Mouse (Mus musculus) midbrain, embryonic 13.5 days (tissue): ENCODE measurements at regions not wholly inside any gene's neighbourhood (a gene's known extent, or its start where the extent isn't known, plus 50 kb on each side); places are given as distances from the start of the nearest gene placed in this dataset.

Source experiments
- ATAC-seq: fragments of 200-750 bp; cut with Nextera tagmentation; 2 replicates; pipeline ENCODE4 v1.8.0; 2017; ENCODE audit warnings: mild to moderate bottlenecking, moderate TSS enrichment, moderate library complexity
- H3K27ac ChIP-seq: fragments of 300-500 bp; sonication (generic); 2 replicates; pipeline ENCODE4 v1.5.1; 2015; ENCODE audit warnings: inconsistent platforms, mild to moderate bottlenecking, moderate library complexity
- H3K27me3 ChIP-seq: fragments of 300-500 bp; sonication (generic); 2 replicates; pipeline ENCODE4 v1.6.1; 2015; ENCODE audit warnings: mild to moderate bottlenecking, inconsistent platforms
- H3K36me3 ChIP-seq: fragments of 300-500 bp; sonication (generic); 2 replicates; pipeline ENCODE4 v1.6.1; 2015; ENCODE audit warnings: mild to moderate bottlenecking, inconsistent platforms
- H3K4me1 ChIP-seq: fragments of 300-500 bp; sonication (generic); replicated peaks from 2 replicates; pipeline ENCODE4 v1.6.1; 2015; ENCODE audit warnings: inconsistent platforms
- H3K4me2 ChIP-seq: fragments of 300-500 bp; sonication (generic); replicated peaks from 2 replicates; pipeline ENCODE4 v1.6.1; 2015; ENCODE audit warnings: moderate library complexity, mild to moderate bottlenecking, inconsistent platforms
- H3K4me3 ChIP-seq: fragments of 300-500 bp; sonication (generic); replicated peaks from 2 replicates; pipeline ENCODE4 v1.5.1; 2015; ENCODE audit warnings: mild to moderate bottlenecking, inconsistent platforms
- H3K9ac ChIP-seq: fragments of 300-500 bp; sonication (generic); replicated peaks from 2 replicates; pipeline ENCODE4 v1.6.1; 2015; ENCODE audit warnings: mild to moderate bottlenecking, inconsistent platforms
- H3K9me3 ChIP-seq: fragments of 300-500 bp; sonication (generic); 2 replicates; pipeline ENCODE4 v1.6.1; 2016; ENCODE audit warnings: mild to moderate bottlenecking, inconsistent platforms
- WGBS: fragments of 180-500 bp; shearing (Covaris S2); methylation state at CpG from one replicate; pipeline ENCODE4 v1.1.7; 2015; 5-methylcytosine and 5-hydroxymethylcytosine counted together

DNA sequence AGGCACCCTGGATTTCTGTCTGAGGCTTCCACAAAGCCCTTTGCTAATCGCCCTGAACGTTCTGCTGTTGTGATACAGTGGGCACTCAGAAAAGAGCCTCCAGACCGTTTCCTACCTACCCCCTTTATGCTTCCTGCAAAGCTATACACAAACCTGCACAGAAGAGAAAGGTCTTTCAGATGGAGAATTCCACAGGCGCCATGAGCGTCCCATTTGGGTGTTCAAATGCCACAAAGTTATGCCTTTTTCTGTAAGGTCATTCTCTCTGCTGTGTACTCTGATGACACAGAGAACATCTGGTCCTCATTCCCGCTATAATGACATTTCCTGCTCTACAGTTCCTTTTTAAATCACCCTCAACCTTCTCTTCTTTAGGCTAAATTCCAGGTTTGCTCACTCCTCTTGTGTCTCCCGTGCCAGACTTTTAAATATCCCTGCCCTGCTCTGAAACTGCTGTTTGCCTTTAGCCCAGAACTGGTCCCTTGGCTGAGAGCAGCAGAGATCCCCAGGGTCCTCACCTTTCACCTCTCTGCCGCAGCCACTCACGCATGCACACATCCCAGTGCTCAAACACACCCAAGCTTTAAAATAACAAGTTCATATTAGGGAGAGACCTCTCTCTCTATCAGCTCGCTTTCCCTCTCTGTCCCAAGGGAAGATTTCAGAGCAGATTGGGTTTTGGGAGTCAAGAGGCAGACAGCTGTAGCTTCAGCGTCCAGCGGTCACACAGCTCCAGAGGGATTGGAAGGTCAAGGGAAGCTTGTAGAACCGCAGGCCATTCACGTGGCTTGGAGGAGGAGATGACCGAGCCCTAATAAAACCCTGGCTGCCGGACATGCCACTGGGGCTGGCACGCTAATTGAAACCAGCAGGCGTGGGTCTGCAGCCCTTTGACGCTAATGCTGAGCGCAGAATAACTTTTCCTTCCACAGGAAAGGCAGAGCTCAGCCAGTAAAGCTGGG lies 543.9 kb downstream of the Gja1 start:
- Histone ChIP-seq H3K27ac (no peak overlapping the region), H3K4me3 (no peak overlapping the region), H3K36me3 (no peaks in the 10 kb centered on the region), H3K27me3 (no peaks in the 10 kb centered on the region), H3K4me1 (peaks cover 5% of the 10 kb centered on the region; the same call in 1 of the 2 replicates), H3K9me3 (no peaks in the 10 kb centered on the region), H3K9ac (no peak overlapping the region), H3K4me2 (no peak overlapping the region)
- 53% methylated on average over 20 of the region's 20 CpGs for WGBS
- ATAC-seq, result no peak

DNA sequence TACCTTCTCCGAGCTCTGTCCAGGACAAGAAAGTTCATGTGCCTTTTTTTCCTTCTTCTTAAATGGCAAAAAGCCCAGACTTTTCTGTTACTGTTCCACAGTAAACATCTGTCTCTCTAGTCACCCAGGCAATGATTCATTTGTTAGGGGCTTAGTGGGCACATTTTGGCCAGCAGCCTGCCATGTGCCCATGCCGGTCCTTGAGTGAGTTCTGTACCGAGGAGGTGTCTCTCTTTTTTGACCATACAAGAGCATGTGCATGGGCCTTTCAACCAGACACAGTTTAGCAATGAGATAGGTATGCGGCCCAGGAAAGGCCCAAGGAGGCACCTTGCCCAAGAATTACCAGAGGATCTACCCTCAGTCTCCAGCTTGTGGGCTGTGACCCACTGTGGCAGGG lies 551.0 kb upstream of the Hsf2 start:
- no peak overlapping the region for H3K27ac ChIP-seq
- no peak overlapping the region for H3K4me3 ChIP-seq
- H3K27me3 ChIP-seq, result no peaks in the 10 kb centered on the region
- H3K9ac ChIP-seq, result no peak overlapping the region
- H3K4me2 ChIP-seq, result no peak overlapping the region
- H3K4me1 ChIP-seq, result no peaks in the 10 kb centered on the region
- no peaks in the 10 kb centered on the region for H3K9me3 ChIP-seq
- ATAC-seq, result no peak
- WGBS, result 87% methylated on average over 4 of the region's 4 CpGs
- H3K36me3 ChIP-seq, result no peaks in the 10 kb centered on the region

DNA sequence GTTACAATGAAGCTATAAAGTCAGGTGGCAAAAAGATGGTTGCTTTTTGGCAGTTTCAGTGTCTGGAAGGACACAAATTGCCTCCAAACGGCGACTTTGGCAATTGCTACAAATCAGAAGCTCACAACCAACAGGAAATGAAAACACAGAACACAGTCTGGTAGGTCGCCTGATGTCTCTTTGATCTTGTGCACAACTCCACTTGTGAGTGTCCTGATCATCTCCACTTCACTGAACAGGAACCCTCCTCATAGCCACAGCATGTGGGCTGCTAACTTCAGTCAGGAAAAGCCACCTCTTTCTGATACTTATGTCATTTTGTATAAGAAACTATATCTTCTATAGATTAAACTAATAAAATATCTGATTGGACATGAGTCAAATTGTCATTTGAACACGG lies 544.2 kb upstream of the Hsf2 start:
- H3K27me3 ChIP-seq, result no peaks in the 10 kb centered on the region
- no peak for ATAC-seq
- no peak overlapping the region for H3K9ac ChIP-seq
- H3K4me1 ChIP-seq, result no peaks in the 10 kb centered on the region
- no peak overlapping the region for H3K4me3 ChIP-seq
- H3K27ac ChIP-seq, result no peak overlapping the region
- WGBS, result 28% methylated on average over 4 of the region's 4 CpGs
- no peaks in the 10 kb centered on the region for H3K36me3 ChIP-seq
- no peak overlapping the region for H3K4me2 ChIP-seq
- H3K9me3 ChIP-seq, result no peaks in the 10 kb centered on the region

DNA sequence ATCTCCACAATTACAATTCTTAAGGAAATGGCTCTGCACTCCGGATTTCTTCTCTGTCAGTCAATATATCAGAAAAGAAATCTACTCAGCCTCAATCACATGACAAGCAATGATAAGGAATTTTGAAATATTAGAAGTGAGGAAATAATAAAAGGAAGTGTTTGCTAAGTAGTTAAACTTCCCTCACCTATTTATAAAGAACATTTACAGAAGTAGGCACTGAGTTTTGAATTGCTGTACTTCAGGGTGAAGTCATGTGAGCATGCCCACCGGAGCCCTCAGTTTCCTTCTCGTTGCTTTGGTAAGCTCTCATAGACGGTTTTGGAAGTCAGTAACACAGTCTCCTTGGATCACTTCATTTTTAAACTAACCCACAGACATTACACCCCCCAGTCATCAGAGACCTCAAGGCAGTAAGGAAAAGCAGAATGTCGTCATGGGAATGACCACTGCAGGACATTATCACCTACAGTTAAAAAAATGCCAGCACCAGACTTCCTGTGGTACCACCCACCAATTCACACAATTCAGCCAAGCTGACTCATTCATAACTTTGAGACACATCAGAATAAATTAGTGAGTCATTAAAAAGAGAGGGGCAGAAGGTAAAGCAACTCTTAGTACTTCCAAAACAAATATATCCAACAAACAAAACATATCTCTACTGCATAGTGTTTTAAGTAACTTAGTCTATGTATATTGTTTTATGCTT lies 541.6 kb upstream of the Hsf2 start:
- Histone ChIP-seq H3K4me1 (no peaks in the 10 kb centered on the region), H3K27me3 (no peaks in the 10 kb centered on the region), H3K9me3 (no peaks in the 10 kb centered on the region), H3K36me3 (no peaks in the 10 kb centered on the region), H3K9ac (no peak overlapping the region), H3K4me3 (no peak overlapping the region), H3K4me2 (no peak overlapping the region), H3K27ac (no peak overlapping the region)
- no peak for ATAC-seq
- 87% methylated on average over 5 of the region's 5 CpGs for WGBS

DNA sequence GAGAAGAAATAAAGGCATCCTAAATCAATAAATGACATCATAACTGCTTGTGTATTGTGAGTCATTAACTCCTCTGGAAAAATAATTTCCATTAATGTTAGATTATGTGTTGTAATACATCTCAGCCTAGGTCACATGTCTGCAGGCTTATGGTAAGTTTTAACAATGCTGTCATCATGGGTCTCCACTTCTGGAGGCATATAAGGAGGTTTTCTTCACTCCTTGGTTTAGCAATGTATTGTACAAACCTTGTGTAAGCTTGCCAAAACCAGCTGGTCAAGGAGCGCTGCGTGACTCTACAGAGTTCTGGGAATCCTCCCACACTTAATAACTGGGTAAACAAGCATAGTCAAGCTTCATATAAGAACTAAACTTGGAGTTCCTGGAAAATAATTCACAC lies 529.5 kb upstream of the Hsf2 start:
- ATAC-seq, result no peak
- no peak overlapping the region for H3K9ac ChIP-seq
- no peaks in the 10 kb centered on the region for H3K36me3 ChIP-seq
- H3K27ac ChIP-seq, result no peak overlapping the region
- WGBS, result 95% methylated on average over 2 of the region's 2 CpGs
- H3K4me2 ChIP-seq, result no peak overlapping the region
- H3K27me3 ChIP-seq, result no peaks in the 10 kb centered on the region
- H3K9me3 ChIP-seq, result no peaks in the 10 kb centered on the region
- no peaks in the 10 kb centered on the region for H3K4me1 ChIP-seq
- no peak overlapping the region for H3K4me3 ChIP-seq

DNA sequence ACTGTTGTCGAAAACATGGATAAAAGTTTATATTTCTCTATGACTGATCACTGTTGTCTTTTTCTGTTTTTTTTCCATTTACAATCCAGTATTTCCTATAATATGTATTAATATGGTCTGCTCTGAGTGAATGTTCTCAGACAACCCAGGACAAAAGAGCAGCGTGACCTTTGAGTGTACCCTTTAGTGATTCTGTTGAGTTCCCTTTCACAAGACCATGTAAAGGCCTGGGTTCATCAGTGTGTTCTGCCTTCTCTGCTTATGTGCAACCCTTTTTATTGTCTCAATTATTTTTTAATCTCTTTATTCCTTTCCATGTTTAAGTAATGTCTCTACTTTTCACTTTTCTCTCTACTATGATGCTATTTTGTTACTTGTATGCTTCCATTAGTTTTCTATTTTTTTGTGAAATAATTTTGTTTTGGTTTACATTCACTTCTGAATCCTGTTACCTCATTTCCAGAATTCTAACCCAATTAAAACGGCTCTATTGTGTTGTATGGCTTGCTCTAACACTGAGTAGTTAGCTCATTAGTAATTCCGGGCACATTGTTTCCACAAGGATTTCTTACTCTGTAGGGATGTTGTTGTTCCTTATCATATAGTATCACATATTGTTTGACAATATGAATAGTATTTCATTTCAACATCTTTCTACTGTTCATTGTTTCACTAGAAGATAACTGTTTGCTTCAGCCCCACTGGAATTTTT lies 523.9 kb upstream of the Hsf2 start:
- H3K27ac ChIP-seq, result no peak overlapping the region
- no peaks in the 10 kb centered on the region for H3K9me3 ChIP-seq
- H3K36me3 ChIP-seq, result no peaks in the 10 kb centered on the region
- 76% methylated on average over 4 of the region's 4 CpGs for WGBS
- ATAC-seq, result no peak
- no peaks in the 10 kb centered on the region for H3K4me1 ChIP-seq
- H3K4me2 ChIP-seq, result no peak overlapping the region
- no peak overlapping the region for H3K4me3 ChIP-seq
- H3K9ac ChIP-seq, result no peak overlapping the region
- no peaks in the 10 kb centered on the region for H3K27me3 ChIP-seq

DNA sequence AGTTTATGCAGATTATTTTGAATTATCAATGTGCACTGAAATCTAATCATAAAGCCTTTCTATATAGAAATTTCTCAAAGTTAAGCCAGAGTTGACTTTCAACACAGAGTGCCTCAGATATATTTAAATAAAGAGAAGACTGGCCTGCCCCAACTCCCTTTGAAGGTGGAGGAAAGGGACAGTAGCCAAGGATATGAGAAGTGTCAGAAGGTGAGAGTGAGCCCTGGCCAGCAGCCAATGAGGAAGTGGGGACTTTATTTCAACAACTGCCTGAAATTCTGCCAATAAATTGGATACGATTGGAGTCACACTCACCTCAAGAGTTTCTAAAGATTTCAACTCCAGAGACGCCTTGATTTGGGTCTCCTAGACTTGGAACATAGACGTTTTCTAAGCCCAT lies 523.0 kb upstream of the Hsf2 start:
- Histone ChIP-seq H3K36me3 (no peaks in the 10 kb centered on the region), H3K4me1 (no peaks in the 10 kb centered on the region), H3K27ac (no peak overlapping the region), H3K27me3 (no peaks in the 10 kb centered on the region), H3K4me2 (no peak overlapping the region), H3K9ac (no peak overlapping the region), H3K9me3 (no peaks in the 10 kb centered on the region), H3K4me3 (no peak overlapping the region)
- 82% methylated on average over 3 of the region's 3 CpGs for WGBS
- ATAC-seq, result no peak

DNA sequence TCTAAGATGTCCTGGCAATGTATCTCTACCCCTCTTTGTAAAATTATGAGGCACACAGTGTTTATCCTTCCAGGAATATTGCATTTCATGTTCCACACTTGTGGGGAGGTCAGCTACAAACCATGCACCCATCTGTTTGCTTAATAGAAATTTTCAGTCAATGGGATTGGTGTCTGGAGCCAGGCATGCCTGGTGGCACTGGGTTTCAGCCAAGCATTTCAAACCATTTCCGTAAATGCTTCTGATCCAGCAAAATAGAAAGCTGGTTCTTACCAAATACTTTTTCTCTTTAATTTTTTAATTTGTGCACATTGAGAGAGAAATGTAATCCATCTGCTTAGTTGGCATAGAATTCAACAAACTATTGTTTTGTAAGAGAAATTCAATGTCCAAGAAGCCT lies 517.3 kb upstream of the Hsf2 start:
- Histone ChIP-seq H3K4me3 (no peak overlapping the region), H3K27me3 (no peaks in the 10 kb centered on the region), H3K4me1 (no peaks in the 10 kb centered on the region), H3K36me3 (no peaks in the 10 kb centered on the region), H3K9me3 (no peaks in the 10 kb centered on the region), H3K27ac (no peak overlapping the region), H3K9ac (no peak overlapping the region), H3K4me2 (no peak overlapping the region)
- no peak for ATAC-seq
- 95% methylated on average over 1 of the region's 1 CpGs for WGBS

DNA sequence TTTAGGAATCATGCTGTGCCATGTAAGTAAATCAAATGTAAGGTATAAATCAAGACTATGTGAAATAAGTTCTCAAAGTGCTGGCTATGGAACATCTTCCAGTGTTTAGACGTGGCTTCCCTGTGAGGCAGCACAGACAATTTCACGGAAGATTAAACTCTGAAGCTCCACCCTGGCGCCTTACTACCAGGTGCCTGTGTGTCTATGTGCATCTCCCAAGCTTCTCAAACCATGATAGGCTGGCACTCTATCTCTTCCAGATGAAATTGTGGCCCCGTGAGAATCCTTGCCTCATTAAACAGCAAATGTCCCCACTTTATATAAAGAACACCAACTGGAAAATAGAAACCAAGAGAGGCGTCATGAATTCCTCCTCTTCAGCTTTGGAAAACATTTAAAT lies 511.4 kb upstream of the Hsf2 start:
- Histone ChIP-seq H3K4me3 (no peak overlapping the region), H3K27me3 (no peaks in the 10 kb centered on the region), H3K4me1 (no peaks in the 10 kb centered on the region), H3K9me3 (no peaks in the 10 kb centered on the region), H3K4me2 (no peak overlapping the region), H3K9ac (no peak overlapping the region), H3K27ac (no peak overlapping the region), H3K36me3 (no peaks in the 10 kb centered on the region)
- no peak for ATAC-seq
- 83% methylated on average over 5 of the region's 5 CpGs for WGBS

DNA sequence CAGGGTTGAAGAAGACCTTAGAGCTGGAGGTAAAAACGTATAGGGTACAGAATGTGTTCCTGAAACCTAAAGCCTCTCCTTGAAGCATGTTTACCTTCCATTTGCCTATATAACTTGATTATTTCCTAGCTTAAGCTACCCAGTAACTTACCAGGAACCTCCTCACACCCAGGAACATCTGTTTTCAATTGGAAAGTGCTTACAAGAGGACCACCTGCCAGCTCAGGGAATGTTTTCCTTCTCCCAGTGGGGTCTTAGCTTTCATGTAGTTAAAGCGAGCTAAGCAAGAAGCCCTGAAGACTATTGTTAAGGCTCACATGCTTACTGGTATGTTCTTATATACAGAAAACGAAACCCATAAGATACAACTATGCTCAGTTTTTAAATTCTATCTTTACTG lies 506.6 kb upstream of the Hsf2 start:
- Histone ChIP-seq H3K4me1 (no peaks in the 10 kb centered on the region), H3K36me3 (no peaks in the 10 kb centered on the region), H3K9me3 (no peaks in the 10 kb centered on the region), H3K9ac (no peak overlapping the region), H3K27ac (no peak overlapping the region), H3K4me2 (no peak overlapping the region), H3K27me3 (no peaks in the 10 kb centered on the region), H3K4me3 (no peak overlapping the region)
- ATAC-seq, result no peak
- 50% methylated on average over 3 of the region's 3 CpGs for WGBS

DNA sequence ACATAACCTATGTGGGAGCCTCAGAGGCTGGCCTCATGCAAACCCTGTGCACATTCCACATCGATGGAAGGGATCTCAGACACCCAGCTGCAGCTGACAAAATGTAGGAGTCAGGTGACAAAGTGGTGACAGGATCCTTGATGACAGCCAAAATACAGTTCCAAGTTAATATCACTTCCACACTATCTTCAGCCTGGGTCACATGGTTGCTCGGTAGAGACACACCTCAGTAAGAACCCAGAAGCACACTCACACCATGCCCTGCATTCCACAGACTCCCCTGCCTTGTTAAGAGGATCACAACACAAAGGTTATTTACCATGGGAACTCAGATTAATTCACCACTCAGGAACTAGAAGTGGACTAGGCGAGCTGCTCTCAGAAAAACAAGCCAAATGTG lies 505.4 kb upstream of the Hsf2 start:
- 64% methylated on average over 3 of the region's 3 CpGs for WGBS
- Histone ChIP-seq H3K4me3 (no peak overlapping the region), H3K27ac (no peak overlapping the region), H3K4me1 (no peaks in the 10 kb centered on the region), H3K27me3 (no peaks in the 10 kb centered on the region), H3K9ac (no peak overlapping the region), H3K4me2 (no peak overlapping the region), H3K36me3 (no peaks in the 10 kb centered on the region), H3K9me3 (no peaks in the 10 kb centered on the region)
- no peak for ATAC-seq

DNA sequence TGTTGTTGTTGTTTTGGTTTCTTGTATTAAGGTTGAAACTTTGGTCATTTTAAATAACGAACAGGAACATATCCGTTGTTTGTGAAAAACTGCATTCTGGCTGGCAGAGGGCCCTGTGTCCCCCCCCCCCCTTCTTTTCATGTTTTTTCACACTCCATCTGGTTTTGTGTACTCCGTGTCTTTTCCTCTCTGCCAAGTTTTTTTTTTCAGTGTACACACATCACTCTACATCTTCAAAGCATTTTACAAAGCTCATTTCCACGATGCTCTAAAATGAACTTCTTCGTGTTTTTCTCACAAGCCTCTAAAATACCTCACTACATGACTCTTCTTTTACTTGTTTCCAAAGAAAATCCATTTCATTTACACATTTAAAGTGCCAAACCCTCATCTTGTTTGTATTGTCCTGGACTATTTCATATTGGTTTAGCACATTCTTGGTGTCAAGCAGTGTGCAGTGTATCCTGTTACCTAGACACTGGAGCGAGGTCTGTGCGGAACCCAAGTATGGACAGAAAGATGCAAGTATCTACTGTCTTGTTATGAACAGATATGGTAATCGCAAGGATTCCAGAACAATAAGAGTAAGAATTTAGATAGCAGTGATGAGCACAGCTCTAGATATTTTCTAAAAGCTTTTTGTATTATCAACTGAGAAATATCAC lies 503.5 kb upstream of the Hsf2 start:
- H3K4me2 ChIP-seq, result no peak overlapping the region
- no peak for ATAC-seq
- H3K4me3 ChIP-seq, result no peak overlapping the region
- H3K27ac ChIP-seq, result no peak overlapping the region
- no peaks in the 10 kb centered on the region for H3K4me1 ChIP-seq
- no peaks in the 10 kb centered on the region for H3K9me3 ChIP-seq
- WGBS, result 75% methylated on average over 8 of the region's 8 CpGs
- H3K27me3 ChIP-seq, result no peaks in the 10 kb centered on the region
- H3K9ac ChIP-seq, result no peak overlapping the region
- H3K36me3 ChIP-seq, result no peaks in the 10 kb centered on the region
